Mouse (Mus musculus): ENCODE data around the gene Slc38a11. TPM values are rescaled to one million over a fixed set of nuclear protein-coding genes. Genes with fewer than 3 reads are reported as not detected.

Slc38a11 gene
- polyA plus RNA-seq, 1 experiment from 2014 or later, result 0.58 TPM

GRCm38 (mm10) chr2:65311250-65311649 lies 52.6 kb downstream of the Slc38a11 start:
- Histone ChIP-seq H3K9me3 (ENCODE audit: control insufficient read depth, low read length) (no peaks in the 10 kb centered on the region), H3K4me1 (ENCODE audit: control insufficient read depth, insufficient read depth, low read length) (no peaks in the 10 kb centered on the region), H3K4me2 (ENCODE audit: low read depth, low read length) (no peak overlapping the region), H3K27ac (replicated peaks; ENCODE audit: low read depth, low read length) (no peak overlapping the region), H3K27me3 (replicated peaks; ENCODE audit: control insufficient read depth, insufficient read depth, low read length) (no peaks in the 10 kb centered on the region), H3K9ac (ENCODE audit: low read depth, low read length) (no peak overlapping the region), H3K36me3 (ENCODE audit: control insufficient read depth, insufficient read depth, low read length) (no peaks in the 10 kb centered on the region), H3K4me3 (ENCODE audit: low read depth, low read length) (no peak overlapping the region)
- DNase-seq (ENCODE audit: low spot score) (no peak), ATAC-seq (ENCODE audit: low read depth) (no peak; the same call in 1 of the 2 replicates)
- 67% methylated on average over 3 of the region's 3 CpGs for WGBS

GRCm38 (mm10) chr2:65296541-65296940 lies 67.3 kb downstream of the Slc38a11 start:
- Histone ChIP-seq H3K9me3 (ENCODE audit: control insufficient read depth, low read length) (no peaks in the 10 kb centered on the region), H3K27ac (replicated peaks; ENCODE audit: low read depth, low read length) (no peak overlapping the region), H3K27me3 (replicated peaks; ENCODE audit: control insufficient read depth, insufficient read depth, low read length) (no peaks in the 10 kb centered on the region), H3K4me1 (ENCODE audit: control insufficient read depth, insufficient read depth, low read length) (no peaks in the 10 kb centered on the region), H3K9ac (ENCODE audit: low read depth, low read length) (no peak overlapping the region), H3K4me2 (ENCODE audit: low read depth, low read length) (no peak overlapping the region), H3K36me3 (ENCODE audit: control insufficient read depth, insufficient read depth, low read length) (no peaks in the 10 kb centered on the region), H3K4me3 (ENCODE audit: low read depth, low read length) (no peak overlapping the region)
- DNase-seq (ENCODE audit: low spot score), result no peak
- ATAC-seq (ENCODE audit: low read depth), result no peak
- WGBS, result 24% methylated on average over 2 of the region's 2 CpGs

GRCm38 (mm10) chr2:65294092-65294491 lies 69.7 kb downstream of the Slc38a11 start:
- Histone ChIP-seq H3K4me3 (ENCODE audit: low read depth, low read length) (no peak overlapping the region), H3K36me3 (ENCODE audit: control insufficient read depth, insufficient read depth, low read length) (no peaks in the 10 kb centered on the region), H3K27me3 (replicated peaks; ENCODE audit: control insufficient read depth, insufficient read depth, low read length) (no peaks in the 10 kb centered on the region), H3K4me2 (ENCODE audit: low read depth, low read length) (no peak overlapping the region), H3K4me1 (ENCODE audit: control insufficient read depth, insufficient read depth, low read length) (no peaks in the 10 kb centered on the region), H3K9me3 (ENCODE audit: control insufficient read depth, low read length) (no peaks in the 10 kb centered on the region), H3K27ac (replicated peaks; ENCODE audit: low read depth, low read length) (no peak overlapping the region), H3K9ac (ENCODE audit: low read depth, low read length) (no peak overlapping the region)
- ATAC-seq (ENCODE audit: low read depth) (no peak), DNase-seq (ENCODE audit: low spot score) (peak; percentile 16)
- 67% methylated on average over 8 of the region's 8 CpGs for WGBS

GRCm38 (mm10) chr2:65293411-65293810 lies 70.4 kb downstream of the Slc38a11 start:
- no peak overlapping the region for H3K9ac ChIP-seq (ENCODE audit: low read depth, low read length)
- H3K9me3 ChIP-seq (ENCODE audit: control insufficient read depth, low read length), result no peaks in the 10 kb centered on the region
- H3K4me2 ChIP-seq (ENCODE audit: low read depth, low read length), result no peak overlapping the region
- 84% methylated on average over 8 of the region's 8 CpGs for WGBS
- H3K4me3 ChIP-seq (ENCODE audit: low read depth, low read length), result no peak overlapping the region
- ATAC-seq (ENCODE audit: low read depth), result no peak
- no peaks in the 10 kb centered on the region for H3K36me3 ChIP-seq (ENCODE audit: control insufficient read depth, insufficient read depth, low read length)
- no peak overlapping the region for H3K27ac ChIP-seq (replicated peaks; ENCODE audit: low read depth, low read length)
- H3K4me1 ChIP-seq (ENCODE audit: control insufficient read depth, insufficient read depth, low read length), result no peaks in the 10 kb centered on the region
- DNase-seq (ENCODE audit: low spot score), result no peak
- no peaks in the 10 kb centered on the region for H3K27me3 ChIP-seq (replicated peaks; ENCODE audit: control insufficient read depth, insufficient read depth, low read length)

- H3K27me3 ChIP-seq (replicated peaks; ENCODE audit: control insufficient read depth, insufficient read depth, low read length), result no peaks in the 10 kb centered on the region
- H3K4me3 ChIP-seq (ENCODE audit: low read depth, low read length), result no peak overlapping the region
- no peaks in the 10 kb centered on the region for H3K36me3 ChIP-seq (ENCODE audit: control insufficient read depth, insufficient read depth, low read length)
- DNase-seq (ENCODE audit: low spot score) (no peak), ATAC-seq (ENCODE audit: low read depth) (no peak)
- no peaks in the 10 kb centered on the region for H3K4me1 ChIP-seq (ENCODE audit: control insufficient read depth, insufficient read depth, low read length)
- no peak overlapping the region for H3K4me2 ChIP-seq (ENCODE audit: low read depth, low read length)
- WGBS, result 82% methylated on average over 4 of the region's 4 CpGs
- no peak overlapping the region for H3K9ac ChIP-seq (ENCODE audit: low read depth, low read length)
- no peaks in the 10 kb centered on the region for H3K9me3 ChIP-seq (ENCODE audit: control insufficient read depth, low read length)
- no peak overlapping the region for H3K27ac ChIP-seq (replicated peaks; ENCODE audit: low read depth, low read length)
Measured at GRCm38 (mm10) chr2:65289721-65290120, 74.1 kb downstream of the Slc38a11 start.

- 71% methylated on average over 1 of the region's 1 CpGs for WGBS
- Histone ChIP-seq H3K9me3 (ENCODE audit: control insufficient read depth, low read length) (no peaks in the 10 kb centered on the region), H3K27ac (replicated peaks; ENCODE audit: low read depth, low read length) (no peak overlapping the region), H3K4me3 (ENCODE audit: low read depth, low read length) (no peak overlapping the region), H3K4me1 (ENCODE audit: control insufficient read depth, insufficient read depth, low read length) (no peaks in the 10 kb centered on the region), H3K36me3 (ENCODE audit: control insufficient read depth, insufficient read depth, low read length) (no peaks in the 10 kb centered on the region), H3K27me3 (replicated peaks; ENCODE audit: control insufficient read depth, insufficient read depth, low read length) (no peaks in the 10 kb centered on the region), H3K4me2 (ENCODE audit: low read depth, low read length) (no peak overlapping the region), H3K9ac (ENCODE audit: low read depth, low read length) (no peak overlapping the region)
- no peak for ATAC-seq (ENCODE audit: low read depth)
- no peak for DNase-seq (ENCODE audit: low spot score)
Measured at GRCm38 (mm10) chr2:65288696-65289095, 75.1 kb downstream of the Slc38a11 start.

GRCm38 (mm10) chr2:65285380-65285779 lies 78.5 kb downstream of the Slc38a11 start:
- Histone ChIP-seq H3K36me3 (ENCODE audit: control insufficient read depth, insufficient read depth, low read length) (no peaks in the 10 kb centered on the region), H3K4me2 (ENCODE audit: low read depth, low read length) (no peak overlapping the region), H3K4me1 (ENCODE audit: control insufficient read depth, insufficient read depth, low read length) (no peaks in the 10 kb centered on the region), H3K27me3 (replicated peaks; ENCODE audit: control insufficient read depth, insufficient read depth, low read length) (no peaks in the 10 kb centered on the region), H3K4me3 (ENCODE audit: low read depth, low read length) (no peak overlapping the region), H3K9ac (ENCODE audit: low read depth, low read length) (no peak overlapping the region), H3K9me3 (ENCODE audit: control insufficient read depth, low read length) (no peaks in the 10 kb centered on the region), H3K27ac (replicated peaks; ENCODE audit: low read depth, low read length) (no peak overlapping the region)
- DNase-seq (ENCODE audit: low spot score) (no peak), ATAC-seq (ENCODE audit: low read depth) (no peak)
- WGBS, result 28% methylated on average over 3 of the region's 3 CpGs

- H3K27me3 ChIP-seq (replicated peaks; ENCODE audit: control insufficient read depth, insufficient read depth, low read length), result no peaks in the 10 kb centered on the region
- ATAC-seq (ENCODE audit: low read depth) (no peak), DNase-seq (ENCODE audit: low spot score) (no peak)
- no peaks in the 10 kb centered on the region for H3K9me3 ChIP-seq (ENCODE audit: control insufficient read depth, low read length)
- H3K36me3 ChIP-seq (ENCODE audit: control insufficient read depth, insufficient read depth, low read length), result no peaks in the 10 kb centered on the region
- H3K9ac ChIP-seq (ENCODE audit: low read depth, low read length), result no peak overlapping the region
- WGBS, result 87% methylated on average over 6 of the region's 6 CpGs
- H3K4me2 ChIP-seq (ENCODE audit: low read depth, low read length), result no peak overlapping the region
- H3K4me3 ChIP-seq (ENCODE audit: low read depth, low read length), result no peak overlapping the region
- H3K4me1 ChIP-seq (ENCODE audit: control insufficient read depth, insufficient read depth, low read length), result no peaks in the 10 kb centered on the region
- no peak overlapping the region for H3K27ac ChIP-seq (replicated peaks; ENCODE audit: low read depth, low read length)
Measured at GRCm38 (mm10) chr2:65282979-65283378, 80.9 kb downstream of the Slc38a11 start.

- no peak for ATAC-seq (ENCODE audit: low read depth)
Measured at GRCm38 (mm10) chr2:65279029-65279690, 84.7 kb downstream of the Slc38a11 start.

More at GRCm38 (mm10) chr2:65279029-65279690, 84.7 kb downstream of the Slc38a11 start:
- H3K9ac ChIP-seq (ENCODE audit: low read depth, low read length), result no peak overlapping the region
- H3K9me3 ChIP-seq (ENCODE audit: control insufficient read depth, low read length), result no peaks in the 10 kb centered on the region
- DNase-seq (ENCODE audit: low spot score), result no peak
- 43% methylated on average over 4 of the region's 4 CpGs for WGBS
- H3K36me3 ChIP-seq (ENCODE audit: control insufficient read depth, insufficient read depth, low read length), result no peaks in the 10 kb centered on the region
- H3K4me2 ChIP-seq (ENCODE audit: low read depth, low read length), result no peak overlapping the region
- no peaks in the 10 kb centered on the region for H3K4me1 ChIP-seq (ENCODE audit: control insufficient read depth, insufficient read depth, low read length)
- H3K27ac ChIP-seq (replicated peaks; ENCODE audit: low read depth, low read length), result no peak overlapping the region
- no peak overlapping the region for H3K4me3 ChIP-seq (ENCODE audit: low read depth, low read length)
- H3K27me3 ChIP-seq (replicated peaks; ENCODE audit: control insufficient read depth, insufficient read depth, low read length), result no peaks in the 10 kb centered on the region

Measured in embryonic facial prominence, embryonic 14.5 days (tissue).